Mouse (Mus musculus): ENCODE data around the gene Fabp3. TPM values are rescaled to one million over a fixed set of nuclear protein-coding genes. Genes with fewer than 3 reads are reported as not detected.

The Fabp3 gene
- 44.7 and 45.0 TPM in 2 replicates for total RNA-seq (2021)
- long read RNA-seq, transcript Fabp3-201 (4 exons, 823 nt) = major isoform, 19 of 22 reads
- long read RNA-seq, partial matches to known transcripts = 1 of 22 reads
- long read RNA-seq, other reads (novel, unspliced or antisense) = 2 of 22 reads

DNA sequence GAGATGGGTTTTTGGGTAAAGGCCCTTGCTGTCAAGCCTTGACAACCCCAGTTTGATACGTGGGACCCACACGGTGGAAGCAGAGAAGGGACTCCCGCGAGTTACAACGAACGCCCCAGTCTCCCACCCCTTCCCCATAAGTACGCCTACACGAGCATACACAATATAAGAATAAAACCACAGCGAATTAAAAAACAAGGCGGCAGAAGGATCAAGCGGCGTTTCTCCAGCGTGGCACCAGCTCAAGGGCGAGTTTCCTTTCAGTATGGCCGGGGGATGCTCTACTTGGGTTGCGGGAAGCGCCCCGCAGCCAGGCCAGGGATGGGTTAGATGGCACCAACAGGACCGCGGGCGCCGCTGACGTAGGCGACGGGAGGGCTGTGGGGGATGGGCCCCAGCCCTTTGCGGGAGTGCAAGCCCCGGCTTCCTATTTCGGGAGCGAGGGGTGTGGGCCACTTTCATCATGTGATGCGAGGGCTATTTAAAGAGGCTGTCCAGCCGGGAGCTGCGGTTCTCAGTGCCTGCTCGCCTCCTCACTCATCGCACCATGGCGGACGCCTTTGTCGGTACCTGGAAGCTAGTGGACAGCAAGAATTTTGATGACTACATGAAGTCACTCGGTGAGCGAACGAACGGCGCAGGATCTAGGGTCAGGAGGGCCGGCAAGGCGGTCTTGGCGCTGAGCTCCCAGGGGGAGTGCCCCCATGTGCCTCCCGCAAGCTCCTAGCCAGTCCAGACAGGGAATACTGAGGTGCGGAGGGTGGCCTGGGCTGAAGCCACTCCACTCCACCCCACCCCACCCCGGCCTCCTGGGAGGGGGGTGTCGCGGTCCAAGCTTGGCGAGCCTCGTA, at the start of gene Fabp3, which contains the start of gene Gm10570:
Gene Fabp3, plus strand, starts transcription at position 365 of the 851 bp plus-strand sequence.
Gene Gm10570, minus strand, starts transcription at position 444 of the 851 bp plus-strand sequence.
- DNase-seq = peak; percentile 43

DNA sequence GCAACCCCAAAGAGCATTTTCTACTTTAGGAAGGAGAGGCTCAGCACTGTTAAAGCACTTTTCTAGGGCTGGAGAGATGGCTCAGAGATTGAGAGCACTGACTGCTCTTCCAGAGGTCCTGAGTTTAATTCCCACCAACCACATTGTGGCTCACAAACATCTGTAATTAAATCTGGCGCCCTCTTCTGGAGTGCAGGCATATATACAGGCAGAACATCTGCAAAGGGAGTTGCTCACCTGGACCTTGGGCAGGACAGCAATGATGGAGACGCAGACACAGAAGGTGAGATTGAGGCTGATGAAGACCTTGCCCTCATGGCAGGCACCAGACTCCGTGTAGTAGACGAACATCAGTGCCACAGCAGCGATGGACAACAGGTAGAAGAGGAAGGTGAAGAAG, 48.0 kb upstream of the Fabp3 start:
- no peak for DNase-seq

- DNase-seq = no peak
Observed at GRCm38 (mm10) chr4:130264131-130264530, 44.3 kb upstream of the Fabp3 start.

GRCm38 (mm10) chr4:130264698-130265349, 43.6 kb upstream of the Fabp3 start:
- peak; percentile 74 for DNase-seq

- no peak for DNase-seq
Observed at GRCm38 (mm10) chr4:130266601-130267000, 41.8 kb upstream of the Fabp3 start.

DNA sequence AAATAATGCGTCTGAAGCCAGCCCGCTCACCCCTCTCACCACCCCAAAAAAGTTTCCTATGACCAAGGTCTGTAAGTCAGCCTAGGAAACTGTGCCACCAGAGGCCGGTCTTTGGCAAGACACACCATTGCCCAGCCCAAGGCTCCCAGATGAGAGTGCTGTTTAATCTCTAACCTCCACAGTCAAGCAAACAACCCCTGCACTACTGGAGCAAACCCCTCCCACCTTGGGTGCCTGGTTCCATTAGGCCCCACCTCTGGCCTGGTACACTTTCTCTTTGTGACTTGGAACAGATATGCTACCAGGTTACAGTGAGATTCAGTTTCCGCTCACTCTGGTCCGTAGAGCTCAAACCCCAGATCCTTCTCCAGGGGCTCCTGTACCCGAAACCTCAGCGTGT, 41.3 kb upstream of the Fabp3 start:
- DNase-seq = no peak

GRCm38 (mm10) chr4:130268736-130269135, 39.7 kb upstream of the Fabp3 start:
- DNase-seq = no peak

DNA sequence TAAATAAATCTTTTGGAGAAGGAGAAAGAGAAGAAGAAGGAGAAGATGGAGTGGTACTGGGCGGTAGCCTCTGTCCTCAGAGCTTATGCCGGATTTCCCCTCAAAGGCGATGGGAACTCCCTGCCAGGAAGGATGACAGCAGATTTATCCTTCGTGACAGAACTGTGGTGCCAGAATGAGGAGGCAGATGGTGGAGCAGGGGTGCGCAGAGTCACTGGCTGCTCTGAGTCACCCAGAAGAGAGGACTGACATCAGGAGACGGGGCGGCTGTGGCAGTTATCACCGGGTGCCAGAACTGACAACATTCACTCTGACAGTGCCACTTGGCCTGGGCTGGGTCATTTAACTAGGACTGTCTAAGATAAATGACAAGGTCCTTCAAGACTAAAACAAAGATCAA, 38.3 kb upstream of the Fabp3 start:
- DNase-seq = peak; percentile 39

DNA sequence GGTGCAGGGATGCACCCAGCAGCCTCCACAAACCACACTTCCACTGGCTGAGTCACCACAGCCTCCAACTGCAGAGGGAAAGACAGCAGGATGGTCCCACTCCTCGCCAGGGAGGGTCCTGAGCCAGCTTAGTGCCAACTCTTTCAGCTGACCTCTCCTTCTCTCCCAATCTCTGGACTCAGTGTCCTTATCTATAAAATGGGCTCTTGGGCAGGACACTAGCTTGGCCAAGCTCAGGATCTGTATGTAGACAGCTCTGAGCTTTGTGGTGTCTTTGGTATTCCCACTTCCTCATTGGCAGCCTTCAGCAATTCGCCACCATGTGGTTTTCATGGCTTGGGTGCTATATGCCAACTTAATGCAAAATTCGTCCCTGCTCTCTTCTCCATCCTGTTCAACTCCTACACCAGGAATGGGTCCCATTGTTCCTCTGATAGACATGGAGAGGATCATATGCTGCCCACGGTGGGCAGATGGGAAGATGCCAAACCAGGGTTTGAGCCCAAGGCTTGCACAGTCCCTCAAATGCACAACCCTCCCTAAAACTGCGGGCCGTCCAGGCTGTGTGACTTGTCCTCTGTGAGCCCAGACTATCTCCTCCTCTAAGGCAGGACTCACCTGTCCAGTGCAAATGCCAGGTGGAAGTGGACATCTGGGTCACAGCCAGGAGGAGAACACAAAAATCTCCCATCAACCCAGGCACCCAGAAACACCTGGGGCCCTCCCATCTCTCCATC, 37.6 kb upstream of the Fabp3 start:
- DNase-seq = no peak

GRCm38 (mm10) chr4:130273698-130274345, 34.6 kb upstream of the Fabp3 start:
- DNase-seq = peak; percentile 58

- DNase-seq = no peak
Observed at GRCm38 (mm10) chr4:130274346-130275015, 33.9 kb upstream of the Fabp3 start.

DNA sequence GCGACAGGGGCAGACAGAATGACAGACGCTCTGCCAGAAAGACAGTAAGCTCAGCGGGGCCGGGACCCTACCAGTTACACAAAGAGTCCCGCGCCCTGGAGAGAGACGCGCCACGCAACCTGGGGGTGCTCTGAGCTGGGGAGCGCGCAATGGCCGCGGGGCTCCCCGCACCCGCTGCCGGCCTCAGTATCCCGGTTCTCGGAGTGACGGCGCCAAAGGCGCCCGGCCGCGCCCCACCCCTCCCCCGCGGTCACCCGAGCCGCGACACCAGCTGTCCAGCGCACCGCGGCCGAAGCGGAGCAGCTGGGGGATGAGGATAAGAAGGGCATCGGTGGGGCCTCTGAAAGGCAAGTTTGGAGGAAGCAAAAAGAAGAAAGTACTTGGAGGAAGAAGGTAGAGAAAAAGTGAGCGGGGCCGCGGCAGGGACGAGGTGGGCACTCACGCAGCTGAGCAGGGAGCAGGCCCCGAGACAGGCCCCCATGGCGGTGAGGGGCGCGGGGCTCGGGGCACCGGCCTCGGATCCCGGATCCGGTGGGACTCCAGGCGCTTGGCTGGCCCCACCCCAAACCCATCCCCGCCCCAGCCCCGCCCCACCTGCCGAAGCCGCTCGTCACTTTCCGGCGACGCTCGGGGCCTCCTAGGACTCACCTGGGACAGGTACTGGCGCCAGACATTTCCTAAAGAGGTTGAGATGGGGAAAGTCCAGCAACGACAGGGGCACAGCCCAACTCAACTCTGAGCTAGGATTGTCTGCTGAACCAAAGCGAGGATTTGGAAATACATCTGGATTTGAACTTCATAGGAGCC, 33.2 kb upstream of the Fabp3 start:
- DNase-seq = no peak

- DNase-seq = no peak
Observed at GRCm38 (mm10) chr4:130275823-130276105, 32.6 kb upstream of the Fabp3 start.

GRCm38 (mm10) chr4:130276573-130277176, 31.7 kb upstream of the Fabp3 start:
- no peak for DNase-seq

DNA sequence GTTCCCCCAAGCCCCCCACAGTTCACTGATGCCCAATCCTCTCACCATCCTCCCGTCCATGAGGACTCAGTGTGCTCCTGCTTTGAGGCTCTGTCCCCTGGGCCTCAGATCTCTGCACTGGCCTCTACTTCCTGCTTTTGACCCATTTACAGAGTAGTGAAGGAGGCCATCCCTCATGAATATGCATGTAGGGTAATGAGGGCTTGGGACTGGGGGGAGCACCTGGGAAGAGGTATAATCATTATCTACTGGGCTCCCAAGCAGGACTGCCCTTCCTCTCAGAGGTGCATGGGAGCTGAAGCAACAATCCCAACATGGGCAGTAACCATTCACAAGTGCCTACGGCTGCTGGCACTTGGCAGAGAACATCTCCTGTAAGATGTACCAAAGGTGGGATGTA, 29.3 kb upstream of the Fabp3 start, which contains the start of gene Serinc2:
Gene Serinc2, minus strand, starts transcription at position 101 of the 400 bp plus-strand sequence.
- no peak for DNase-seq

DNA sequence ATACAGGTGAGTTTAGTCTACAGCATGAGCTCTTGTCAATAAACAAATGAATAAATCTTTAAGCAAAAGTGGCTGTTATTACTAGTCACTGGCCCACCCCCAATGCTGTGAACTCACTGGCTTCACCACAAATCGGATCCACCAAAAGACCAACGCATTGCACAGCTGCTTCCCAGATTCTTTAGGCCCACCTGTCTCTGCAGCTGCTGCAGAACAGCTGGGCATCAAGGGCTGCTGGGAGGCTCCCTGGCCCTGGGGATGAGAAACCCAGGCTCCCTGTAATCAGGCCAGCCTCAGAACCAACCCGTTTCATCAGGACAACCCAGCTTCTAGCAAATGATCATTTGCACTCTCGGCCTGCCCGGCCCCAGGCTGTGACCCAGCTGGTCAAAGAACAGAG, 25.5 kb upstream of the Fabp3 start:
- DNase-seq = no peak

DNA sequence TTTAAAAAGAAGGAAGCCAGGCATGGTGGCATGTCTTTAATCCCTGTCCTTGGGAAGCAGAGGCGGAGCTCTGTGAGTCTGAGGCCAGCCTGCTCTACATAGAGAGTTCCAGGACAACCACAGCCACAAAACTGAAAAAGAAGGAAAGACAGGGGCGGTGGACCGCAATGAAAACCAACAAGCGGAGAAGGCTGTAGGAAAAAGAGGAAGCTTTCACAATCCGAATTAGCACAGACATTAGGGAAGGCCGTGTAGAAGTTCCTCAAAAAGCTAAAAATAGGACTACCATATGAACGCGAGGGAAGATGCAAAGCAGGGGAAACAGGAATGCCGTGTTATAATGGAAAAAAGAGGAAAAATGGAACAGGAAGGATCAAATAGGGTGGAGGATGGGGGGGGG, 24.6 kb upstream of the Fabp3 start:
- no peak for DNase-seq

DNA sequence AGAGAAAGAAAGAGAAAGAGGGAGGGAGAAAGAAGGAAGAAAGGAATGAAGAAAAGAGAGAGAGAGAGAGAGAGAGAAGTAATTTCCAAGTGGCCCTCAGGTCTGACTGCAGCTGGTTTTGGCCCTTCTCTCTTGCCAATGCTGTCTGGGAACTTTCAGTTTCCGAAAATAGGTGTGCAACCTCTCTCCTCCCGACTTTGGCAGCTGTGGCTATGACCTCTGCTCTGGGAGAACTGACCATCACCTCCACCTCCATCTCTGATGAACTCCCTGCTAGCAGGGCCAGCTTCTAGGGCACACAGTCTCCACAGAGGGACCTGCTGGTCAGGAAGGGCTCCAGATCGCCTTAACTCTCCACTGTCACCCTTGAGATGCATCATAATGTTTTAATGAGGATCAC, 21.9 kb upstream of the Fabp3 start:
- no peak for DNase-seq

DNA sequence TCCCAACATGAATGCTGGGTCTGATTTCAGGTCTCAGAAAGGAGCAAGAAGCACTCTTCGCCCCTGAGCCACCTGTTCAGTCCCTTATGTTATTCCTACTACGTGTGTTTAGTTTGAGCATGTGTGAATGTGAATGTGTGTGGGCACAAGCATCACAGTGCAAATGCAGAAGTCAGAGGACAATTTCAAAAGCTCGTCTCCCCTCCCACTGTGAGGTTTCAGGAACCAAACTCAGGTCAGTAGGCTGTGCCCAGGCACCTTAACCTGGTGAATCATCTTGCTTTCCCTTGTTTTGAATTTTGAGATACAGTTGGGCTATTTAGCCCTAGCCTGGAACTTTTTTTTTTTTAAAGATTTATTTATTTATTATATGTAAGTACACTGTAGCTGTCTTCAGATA, 18.6 kb upstream of the Fabp3 start:
- no peak for DNase-seq

GRCm38 (mm10) chr4:130292271-130292670, 16.1 kb upstream of the Fabp3 start:
- peak; percentile 82 for DNase-seq

Data from adrenal gland, postnatal 25 days (tissue).